Mouse (Mus musculus): ENCODE data around the gene Pard3.
A peak's percentile ranks its signal among the peaks of the same experiment; 100 is the strongest.

Pard3 gene

GRCm38 (mm10) chr8:127330258-127331187 lies 266.8 kb downstream of the Pard3 start:
- no peak for DNase-seq (ENCODE audit: extremely low spot score, low read depth, low spot score)

GRCm38 (mm10) chr8:127331751-127332150 lies 268.1 kb downstream of the Pard3 start:
- peak; percentile 35 for DNase-seq (ENCODE audit: extremely low spot score, low read depth, low spot score)

- no peak for DNase-seq (ENCODE audit: extremely low spot score, low read depth, low spot score)
Observed at GRCm38 (mm10) chr8:127335216-127335615, 271.5 kb downstream of the Pard3 start.

- no peak for DNase-seq (ENCODE audit: extremely low spot score, low read depth, low spot score)
Observed at GRCm38 (mm10) chr8:127338183-127338582, 274.5 kb downstream of the Pard3 start.

- no peak for DNase-seq (ENCODE audit: extremely low spot score, low read depth, low spot score)
Observed at GRCm38 (mm10) chr8:127341046-127341445, 277.4 kb downstream of the Pard3 start.

- no peak for DNase-seq (ENCODE audit: extremely low spot score, low read depth, low spot score)
Observed at GRCm38 (mm10) chr8:127343115-127343514, 279.4 kb downstream of the Pard3 start.

GRCm38 (mm10) chr8:127344421-127344820 lies 280.7 kb downstream of the Pard3 start:
- no peak for DNase-seq (ENCODE audit: extremely low spot score, low read depth, low spot score)

GRCm38 (mm10) chr8:127345912-127346423 lies 282.3 kb downstream of the Pard3 start:
- DNase-seq (ENCODE audit: extremely low spot score, low read depth, low spot score): no peak

GRCm38 (mm10) chr8:127347890-127348495 lies 284.3 kb downstream of the Pard3 start:
- no peak for DNase-seq (ENCODE audit: extremely low spot score, low read depth, low spot score)

GRCm38 (mm10) chr8:127361796-127362195 lies 298.1 kb downstream of the Pard3 start:
- no peak for DNase-seq (ENCODE audit: extremely low spot score, low read depth, low spot score)

- DNase-seq (ENCODE audit: extremely low spot score, low read depth, low spot score): no peak
Observed at GRCm38 (mm10) chr8:127368347-127368746, 304.7 kb downstream of the Pard3 start.

GRCm38 (mm10) chr8:127371326-127371949 lies 307.7 kb downstream of the Pard3 start:
- DNase-seq (ENCODE audit: extremely low spot score, low read depth, low spot score): no peak

- DNase-seq (ENCODE audit: extremely low spot score, low read depth, low spot score): peak; percentile 54
Observed at GRCm38 (mm10) chr8:127377775-127378174, 314.1 kb downstream of the Pard3 start.

- no peak for DNase-seq (ENCODE audit: extremely low spot score, low read depth, low spot score)
Observed at GRCm38 (mm10) chr8:127378994-127379858, 315.5 kb downstream of the Pard3 start.

GRCm38 (mm10) chr8:127381259-127381658 lies 317.6 kb downstream of the Pard3 start:
- no peak for DNase-seq (ENCODE audit: extremely low spot score, low read depth, low spot score)

- DNase-seq (ENCODE audit: extremely low spot score, low read depth, low spot score): no peak
Observed at GRCm38 (mm10) chr8:127392700-127393099, 329.0 kb downstream of the Pard3 start.

- no peak for DNase-seq (ENCODE audit: extremely low spot score, low read depth, low spot score)
Observed at GRCm38 (mm10) chr8:127395488-127395887, 331.8 kb downstream of the Pard3 start.

GRCm38 (mm10) chr8:127405815-127406214 lies 342.1 kb downstream of the Pard3 start:
- no peak for DNase-seq (ENCODE audit: extremely low spot score, low read depth, low spot score)

- no peak for DNase-seq (ENCODE audit: extremely low spot score, low read depth, low spot score)
Observed at GRCm38 (mm10) chr8:127410606-127411005, 346.9 kb downstream of the Pard3 start.

- DNase-seq (ENCODE audit: extremely low spot score, low read depth, low spot score): no peak
Observed at GRCm38 (mm10) chr8:127411190-127411848, 347.6 kb downstream of the Pard3 start.

Measured in hindlimb bud, embryonic 11.5 days (tissue).